Mouse (Mus musculus) lung, embryonic 15.5 days (tissue): ENCODE data around the gene Pla1a. TPM values are rescaled to one million over a fixed set of nuclear protein-coding genes. Genes with fewer than 3 reads are reported as not detected.

ENCODE experiments used
- ATAC-seq: fragments of 200-750 bp; cut with Nextera tagmentation; 2 replicates; pipeline ENCODE4 v1.8.0; 2017; ENCODE audit warnings: moderate number of reproducible peaks, borderline replicate concordance; ENCODE audit not compliant: low FRiP score, low TSS enrichment; ENCODE audit errors: extremely low read depth
- H3K27ac ChIP-seq: fragments of 300-500 bp; sonication (generic); 2 replicates; pipeline ENCODE4 v1.5.1; 2015; ENCODE audit warnings: moderate library complexity, mild to moderate bottlenecking, inconsistent platforms
- H3K27me3 ChIP-seq: fragments of 300-500 bp; sonication (generic); 2 replicates; pipeline ENCODE4 v1.6.1; 2015; ENCODE audit warnings: inconsistent platforms
- H3K36me3 ChIP-seq: fragments of 300-500 bp; sonication (generic); 2 replicates; pipeline ENCODE4 v1.6.1; 2015; ENCODE audit warnings: inconsistent platforms
- H3K4me1 ChIP-seq: fragments of 300-500 bp; sonication (generic); 2 replicates; pipeline ENCODE4 v1.6.1; 2015; ENCODE audit warnings: inconsistent platforms
- H3K4me2 ChIP-seq: fragments of 300-500 bp; sonication (generic); 2 replicates; pipeline ENCODE4 v1.6.1; 2015; ENCODE audit warnings: inconsistent platforms, mild to moderate bottlenecking, moderate library complexity
- H3K4me3 ChIP-seq: fragments of 300-500 bp; sonication (generic); 2 replicates; pipeline ENCODE4 v1.5.1; 2015; ENCODE audit warnings: mild to moderate bottlenecking, inconsistent platforms
- H3K9ac ChIP-seq: fragments of 300-500 bp; sonication (generic); 2 replicates; pipeline ENCODE4 v1.6.1; 2015; ENCODE audit warnings: inconsistent platforms
- H3K9me3 ChIP-seq: fragments of 300-500 bp; sonication (generic); 2 replicates; pipeline ENCODE4 v1.6.1; 2016; ENCODE audit warnings: inconsistent platforms
- WGBS: fragments of 180-500 bp; shearing (Covaris S2); methylation state at CpG from one replicate; pipeline ENCODE4 v1.1.7; 2015; 5-methylcytosine and 5-hydroxymethylcytosine counted together
- polyA plus RNA-seq: library from polyadenylated mRNA; unstranded; fragments of >200 nt; fragmentation: Nextera tagmentation; extraction: Ambion mirVana; gene quantifications from 2 replicates; pipeline ENCODE4 v1.2.1, GENCODE M21; 2015

Pla1a gene
- polyA plus RNA-seq, 1 experiment from 2014 or later, result 0.66 TPM

DNA sequence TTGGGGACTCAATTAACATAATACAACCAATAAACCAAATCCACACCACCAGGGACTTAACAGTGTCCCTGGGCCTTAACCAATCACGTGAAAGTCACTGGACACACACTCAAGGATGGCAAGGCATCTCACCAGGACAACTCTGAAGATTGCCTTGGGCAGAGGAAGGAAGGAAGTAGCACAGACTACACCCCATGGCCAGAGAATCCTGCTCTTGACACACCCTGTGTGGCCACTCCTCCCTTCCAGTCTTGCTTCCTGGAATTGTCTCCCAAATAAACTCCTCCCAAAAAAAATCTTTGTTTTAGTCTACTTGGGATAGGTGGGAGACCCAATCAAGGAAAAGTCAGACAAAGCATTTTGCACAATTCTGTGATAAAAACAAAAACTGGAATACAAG lies 12.1 kb upstream of the Pla1a start:
- Histone ChIP-seq H3K4me3 (no peak overlapping the region), H3K9me3 (no peaks in the 10 kb centered on the region), H3K27ac (no peak overlapping the region), H3K9ac (no peak overlapping the region), H3K4me2 (no peak overlapping the region), H3K27me3 (no peaks in the 10 kb centered on the region), H3K4me1 (no peaks in the 10 kb centered on the region), H3K36me3 (peaks cover 53% of the 10 kb centered on the region)
- WGBS, result 81% methylated on average over 1 of the region's 1 CpGs
- no peak for ATAC-seq

DNA sequence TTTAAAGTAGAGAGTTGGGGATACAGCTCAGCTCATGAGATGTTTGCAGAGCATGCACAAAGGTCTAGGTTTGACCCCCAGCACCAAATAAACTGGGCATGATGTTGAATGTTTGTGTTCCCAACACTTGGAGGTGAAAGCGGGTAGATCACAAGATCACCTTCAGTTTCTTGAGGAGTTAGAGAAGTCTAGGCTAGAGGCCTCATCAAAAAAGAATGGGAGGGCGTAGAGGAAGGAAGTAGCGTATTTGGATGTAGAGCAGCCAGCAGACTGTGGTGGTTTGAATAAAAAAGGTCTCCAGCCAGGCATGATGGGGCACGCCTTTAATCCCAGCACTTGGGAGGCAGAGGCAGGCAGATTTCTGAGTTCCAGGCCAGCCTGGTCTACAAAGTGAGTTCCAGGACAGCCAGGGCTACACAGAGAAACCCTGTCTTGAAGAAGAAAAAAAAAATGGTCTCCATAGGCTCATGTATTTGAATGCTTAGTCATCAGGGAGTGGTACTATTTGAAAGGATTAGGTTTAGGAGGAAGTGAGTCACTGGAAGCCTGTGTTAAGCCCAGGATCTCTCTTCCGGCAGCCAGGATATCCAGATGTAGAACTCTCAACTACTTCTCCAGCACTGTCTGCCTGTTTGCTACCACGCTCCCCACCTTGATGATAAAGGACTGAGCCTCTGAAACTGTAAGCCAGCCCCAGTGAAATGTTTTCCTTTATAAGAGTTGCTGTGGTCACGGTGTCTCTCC lies 10.9 kb upstream of the Pla1a start:
- Histone ChIP-seq H3K9me3 (no peaks in the 10 kb centered on the region), H3K9ac (no peak overlapping the region), H3K27me3 (no peaks in the 10 kb centered on the region), H3K36me3 (peaks cover 43% of the 10 kb centered on the region), H3K4me2 (no peak overlapping the region), H3K27ac (no peak overlapping the region), H3K4me1 (no peaks in the 10 kb centered on the region), H3K4me3 (no peak overlapping the region)
- WGBS, result 91% methylated on average over 7 of the region's 7 CpGs
- no peak for ATAC-seq

GRCm38 (mm10) chr16:38442216-38442615 lies 9.3 kb upstream of the Pla1a start:
- H3K9ac ChIP-seq, result no peak overlapping the region
- 77% methylated on average over 8 of the region's 8 CpGs for WGBS
- no peak for ATAC-seq
- no peak overlapping the region for H3K4me2 ChIP-seq
- no peaks in the 10 kb centered on the region for H3K27me3 ChIP-seq
- H3K27ac ChIP-seq, result no peak overlapping the region
- H3K9me3 ChIP-seq, result no peaks in the 10 kb centered on the region
- peaks cover 29% of the 10 kb centered on the region for H3K36me3 ChIP-seq
- H3K4me1 ChIP-seq, result no peaks in the 10 kb centered on the region
- H3K4me3 ChIP-seq, result no peak overlapping the region

DNA sequence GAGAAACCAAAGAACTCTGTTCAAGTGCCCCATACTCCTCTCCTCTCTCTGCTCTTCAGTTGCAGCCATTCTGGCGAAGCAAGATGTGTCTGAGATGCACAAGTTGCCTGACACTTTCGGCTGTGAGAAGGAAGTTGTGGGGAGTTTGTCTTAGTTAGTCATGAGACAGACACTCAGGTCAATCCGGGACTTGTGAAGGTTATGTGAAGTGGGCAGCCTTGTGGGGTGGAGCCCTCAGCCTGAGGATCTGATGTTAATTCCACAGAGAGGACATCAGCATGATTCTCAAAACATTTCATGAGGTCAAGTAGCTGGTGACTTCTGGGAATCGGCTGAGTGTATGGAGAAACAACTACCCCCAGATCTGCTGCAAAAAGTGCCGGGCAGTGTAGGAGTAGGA lies 8.7 kb upstream of the Pla1a start:
- ATAC-seq, result no peak
- H3K4me3 ChIP-seq, result no peak overlapping the region
- peaks cover 23% of the 10 kb centered on the region for H3K36me3 ChIP-seq
- no peaks in the 10 kb centered on the region for H3K4me1 ChIP-seq
- no peaks in the 10 kb centered on the region for H3K9me3 ChIP-seq
- H3K9ac ChIP-seq, result no peak overlapping the region
- H3K4me2 ChIP-seq, result no peak overlapping the region
- no peaks in the 10 kb centered on the region for H3K27me3 ChIP-seq
- WGBS, result 76% methylated on average over 5 of the region's 5 CpGs
- no peak overlapping the region for H3K27ac ChIP-seq

DNA sequence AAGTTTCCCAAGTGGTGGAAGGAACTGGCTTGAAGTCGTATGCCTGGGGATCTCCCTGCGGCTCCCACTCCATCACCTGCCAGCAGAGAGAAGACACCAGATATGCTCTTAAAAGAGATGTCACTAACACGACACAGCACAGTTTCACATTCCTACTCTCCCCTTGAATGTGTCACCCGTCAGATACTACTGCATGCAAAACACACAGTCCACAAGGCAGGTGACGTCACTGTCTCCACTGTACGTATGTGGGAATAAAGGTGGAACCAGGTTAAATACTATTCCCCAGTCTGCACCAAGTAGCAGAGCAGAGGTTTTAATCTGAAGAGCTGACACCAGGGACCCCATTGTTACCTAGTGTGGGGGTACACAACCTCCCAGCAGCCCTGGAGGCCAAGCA lies 7.5 kb upstream of the Pla1a start:
- no peaks in the 10 kb centered on the region for H3K4me1 ChIP-seq
- no peak overlapping the region for H3K4me2 ChIP-seq
- H3K9ac ChIP-seq, result no peak overlapping the region
- no peaks in the 10 kb centered on the region for H3K27me3 ChIP-seq
- H3K9me3 ChIP-seq, result no peaks in the 10 kb centered on the region
- WGBS, result 73% methylated on average over 6 of the region's 6 CpGs
- ATAC-seq, result no peak
- H3K27ac ChIP-seq, result no peak overlapping the region
- H3K4me3 ChIP-seq, result no peak overlapping the region
- H3K36me3 ChIP-seq, result peaks cover 11% of the 10 kb centered on the region

- Histone ChIP-seq H3K27ac (no peak overlapping the region), H3K4me1 (no peaks in the 10 kb centered on the region), H3K9me3 (no peaks in the 10 kb centered on the region), H3K27me3 (no peaks in the 10 kb centered on the region), H3K9ac (no peak overlapping the region), H3K4me3 (no peak overlapping the region), H3K4me2 (no peak overlapping the region), H3K36me3 (peaks cover 1% of the 10 kb centered on the region; the same call in 1 of the 2 replicates)
- no peak for ATAC-seq
- 75% methylated on average over 1 of the region's 1 CpGs for WGBS
Observed at GRCm38 (mm10) chr16:38439190-38439589, 6.2 kb upstream of the Pla1a start.

GRCm38 (mm10) chr16:38434295-38434795 lies 1.4 kb upstream of the Pla1a start:
- Histone ChIP-seq H3K9ac (no peak overlapping the region), H3K27me3 (no peaks in the 10 kb centered on the region), H3K4me1 (no peaks in the 10 kb centered on the region), H3K4me2 (no peak overlapping the region), H3K4me3 (no peak overlapping the region), H3K36me3 (no peaks in the 10 kb centered on the region), H3K9me3 (no peaks in the 10 kb centered on the region), H3K27ac (no peak overlapping the region)
- WGBS, result 84% methylated on average over 4 of the region's 4 CpGs
- no peak for ATAC-seq

DNA sequence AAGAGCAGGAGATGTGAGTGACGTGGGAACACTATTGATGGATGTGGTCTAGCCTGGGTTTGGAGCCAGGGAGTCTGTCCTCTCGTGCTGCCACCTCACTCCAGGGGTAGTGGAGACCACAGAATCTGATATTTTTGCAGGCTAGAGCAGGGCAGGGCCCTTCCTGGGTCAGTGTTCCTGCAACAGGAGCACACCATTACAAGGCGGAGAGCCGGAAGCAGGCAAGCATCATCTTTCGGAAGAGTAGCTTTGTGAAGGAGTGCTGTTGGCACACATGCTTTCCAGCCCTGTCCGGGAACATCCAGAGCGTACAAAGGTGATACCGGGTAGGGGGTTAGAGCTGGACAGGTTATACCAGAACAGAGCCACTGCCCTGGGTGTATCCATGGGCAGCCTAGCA lies 569 bp upstream of the Pla1a start:
- H3K27ac ChIP-seq, result no peak overlapping the region
- H3K4me2 ChIP-seq, result no peak overlapping the region
- no peaks in the 10 kb centered on the region for H3K9me3 ChIP-seq
- H3K27me3 ChIP-seq, result no peaks in the 10 kb centered on the region
- WGBS, result 81% methylated on average over 8 of the region's 8 CpGs
- H3K9ac ChIP-seq, result no peak overlapping the region
- H3K4me1 ChIP-seq, result no peaks in the 10 kb centered on the region
- H3K4me3 ChIP-seq, result no peak overlapping the region
- no peak for ATAC-seq
- no peaks in the 10 kb centered on the region for H3K36me3 ChIP-seq

DNA sequence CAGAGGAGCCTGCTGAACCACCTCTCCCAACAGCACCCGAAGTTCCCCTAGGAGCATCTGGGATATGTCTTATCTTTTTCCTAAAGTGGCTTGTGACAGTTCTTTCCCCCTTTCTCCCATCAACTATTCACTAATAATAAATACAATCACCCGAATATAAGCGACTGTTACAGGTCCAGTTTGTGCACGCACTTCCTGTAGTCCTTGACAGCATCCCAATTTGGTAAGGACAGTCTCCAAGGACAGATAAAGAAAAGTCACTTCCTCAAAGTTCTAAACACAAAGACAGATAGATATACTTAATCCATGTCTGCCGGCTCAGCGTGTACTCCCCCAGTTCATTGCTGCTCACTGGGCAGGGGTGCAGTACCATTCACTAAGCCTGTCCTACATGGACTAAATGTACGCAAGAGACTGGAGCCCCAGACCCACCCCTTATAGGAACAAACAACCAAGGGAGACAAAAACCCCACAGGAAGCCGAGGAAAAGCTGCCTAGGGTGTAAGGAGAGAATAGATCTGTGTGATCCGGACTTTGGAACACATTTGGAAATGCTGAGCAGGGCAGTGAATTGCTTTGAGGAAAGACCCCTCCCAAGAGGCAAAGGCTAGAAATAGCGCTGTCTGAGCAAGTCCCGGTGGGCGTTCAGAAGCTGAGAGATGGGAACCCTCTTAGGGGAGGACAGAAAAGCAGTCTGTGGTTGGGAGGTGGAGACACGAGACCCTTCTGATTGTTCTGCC lies 1.3 kb downstream of the Pla1a start:
- 36% methylated on average over 13 of the region's 13 CpGs for WGBS
- H3K9me3 ChIP-seq, result no peaks in the 10 kb centered on the region
- H3K27me3 ChIP-seq, result no peaks in the 10 kb centered on the region
- H3K4me3 ChIP-seq, result no peak overlapping the region
- ATAC-seq, result no peak
- H3K9ac ChIP-seq, result no peak overlapping the region
- H3K36me3 ChIP-seq, result no peaks in the 10 kb centered on the region
- no peak overlapping the region for H3K27ac ChIP-seq
- H3K4me1 ChIP-seq, result no peaks in the 10 kb centered on the region
- no peak overlapping the region for H3K4me2 ChIP-seq

DNA sequence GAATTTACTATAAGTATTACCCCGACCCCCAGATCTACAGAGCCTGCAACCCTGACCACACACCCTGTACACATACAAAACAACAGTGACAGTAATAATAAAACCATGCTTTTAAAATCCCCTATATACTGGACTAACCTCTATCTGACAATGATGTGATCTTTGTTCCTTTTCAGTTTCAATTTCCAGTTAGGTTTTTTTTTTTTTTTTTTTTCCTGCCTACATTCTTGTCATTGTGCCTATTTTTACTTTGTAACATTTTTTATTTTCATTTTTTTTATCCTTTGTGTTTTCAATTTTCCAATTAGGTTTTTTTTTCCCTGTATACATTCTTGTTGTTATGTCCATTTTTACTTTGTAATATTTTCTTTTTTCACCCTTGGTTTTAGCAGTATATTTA lies 7.1 kb downstream of the Pla1a start:
- H3K4me2 ChIP-seq, result no peak overlapping the region
- H3K4me3 ChIP-seq, result no peak overlapping the region
- H3K9me3 ChIP-seq, result no peaks in the 10 kb centered on the region
- WGBS, result 82% methylated on average over 1 of the region's 1 CpGs
- no peaks in the 10 kb centered on the region for H3K36me3 ChIP-seq
- no peak for ATAC-seq
- H3K27ac ChIP-seq, result no peak overlapping the region
- no peaks in the 10 kb centered on the region for H3K27me3 ChIP-seq
- H3K9ac ChIP-seq, result no peak overlapping the region
- no peaks in the 10 kb centered on the region for H3K4me1 ChIP-seq

GRCm38 (mm10) chr16:38425374-38425773 lies 7.6 kb downstream of the Pla1a start:
- no peaks in the 10 kb centered on the region for H3K36me3 ChIP-seq
- no peaks in the 10 kb centered on the region for H3K4me1 ChIP-seq
- WGBS, result 76% methylated on average over 2 of the region's 2 CpGs
- H3K9ac ChIP-seq, result no peak overlapping the region
- ATAC-seq, result no peak
- H3K27ac ChIP-seq, result no peak overlapping the region
- H3K9me3 ChIP-seq, result no peaks in the 10 kb centered on the region
- no peak overlapping the region for H3K4me2 ChIP-seq
- H3K27me3 ChIP-seq, result no peaks in the 10 kb centered on the region
- no peak overlapping the region for H3K4me3 ChIP-seq

- no peak for ATAC-seq
Observed at GRCm38 (mm10) chr16:38414953-38415352, 18.0 kb downstream of the Pla1a start.

More at GRCm38 (mm10) chr16:38414953-38415352, 18.0 kb downstream of the Pla1a start:
- Histone ChIP-seq H3K9me3 (no peaks in the 10 kb centered on the region), H3K36me3 (no peaks in the 10 kb centered on the region), H3K27ac (no peak overlapping the region), H3K4me2 (no peak overlapping the region), H3K4me1 (no peaks in the 10 kb centered on the region), H3K4me3 (no peak overlapping the region), H3K9ac (no peak overlapping the region), H3K27me3 (no peaks in the 10 kb centered on the region)
- WGBS, result 70% methylated on average over 7 of the region's 7 CpGs
